Mouse (Mus musculus) liver, embryonic 14.5 days (tissue): ENCODE measurements around the gene Mlh1. TPM values are rescaled to one million over a fixed set of nuclear protein-coding genes. Genes with fewer than 3 reads are reported as not detected.

ENCODE experiments used
- ATAC-seq: fragments of 200-750 bp; cut with Nextera tagmentation; 2 replicates; pipeline ENCODE4 v1.8.0; 2017; ENCODE audit warnings: moderate number of reproducible peaks, mild to moderate bottlenecking, moderate library complexity; ENCODE audit not compliant: insufficient read depth
- DNase-seq, 3 experiments: peaks; one replicate each; pipeline ENCODE4 v3.0.0-alpha.2; 2012 to 2013; ENCODE audit warnings: low read depth in 3 of 3, low spot score in 3 of 3
- H3K27ac ChIP-seq: fragments of 300-500 bp; sonication (generic); 2 replicates; pipeline ENCODE4 v1.5.1; 2014; ENCODE audit warnings: moderate library complexity, mild to moderate bottlenecking, control low read depth, inconsistent platforms
- H3K27me3 ChIP-seq: fragments of 300-500 bp; sonication (generic); 2 replicates; pipeline ENCODE4 v1.6.1; 2014; ENCODE audit warnings: mild to moderate bottlenecking, low read length, moderate library complexity; ENCODE audit not compliant: control insufficient read depth, insufficient read depth
- H3K36me3 ChIP-seq: fragments of 300-500 bp; sonication (generic); replicated peaks from 2 replicates; pipeline ENCODE4 v1.6.1; 2014; ENCODE audit warnings: low read depth; ENCODE audit not compliant: control insufficient read depth, insufficient read depth
- H3K4me1 ChIP-seq, 2 experiments: fragments of 200-500 bp in 1 of 2; fragments of 300-500 bp in 1 of 2; sonication (generic) in 1 of 2; replicated peaks; 2 replicates each; pipeline ENCODE4 v1.6.1; 2012 to 2014; ENCODE audit warnings: antibody characterized with exemption in 1 of 2, inconsistent platforms in 1 of 2, low read length in 1 of 2; ENCODE audit not compliant: control insufficient read depth in 2 of 2, insufficient read depth in 2 of 2
- H3K4me2 ChIP-seq: fragments of 300-500 bp; sonication (generic); 2 replicates; pipeline ENCODE4 v1.6.1; 2014; ENCODE audit warnings: low read depth, mild to moderate bottlenecking, control low read depth, moderate library complexity
- H3K4me3 ChIP-seq, 2 experiments: fragments of 200-500 bp in 1 of 2; fragments of 300-500 bp in 1 of 2; sonication (generic) in 1 of 2; 2 replicates each; pipeline ENCODE4 v1.5.1; 2012 to 2014; ENCODE audit warnings: low read depth in 2 of 2, low read length in 2 of 2, mild to moderate bottlenecking in 2 of 2, control low read depth in 1 of 2, inconsistent platforms in 1 of 2, moderate library complexity in 1 of 2; ENCODE audit not compliant: insufficient read depth in 1 of 2
- H3K9ac ChIP-seq: fragments of 300-500 bp; sonication (generic); replicated peaks from 2 replicates; pipeline ENCODE4 v1.6.1; 2014; ENCODE audit warnings: mild to moderate bottlenecking, control low read depth, moderate library complexity
- H3K9me3 ChIP-seq: fragments of 300-500 bp; sonication (generic); 2 replicates; pipeline ENCODE4 v1.6.1; 2016; ENCODE audit warnings: low read length, mixed read lengths; ENCODE audit not compliant: control insufficient read depth
- CTCF ChIP-seq: IDR thresholded peaks from 2 replicates; pipeline ENCODE4 v1.5.1; 2016; ENCODE audit warnings: antibody characterized with exemption, low read depth, control low read depth
- EP300 ChIP-seq: IDR thresholded peaks from 2 replicates; pipeline ENCODE4 v1.6.1; 2016; ENCODE audit warnings: antibody characterized with exemption, low read depth
- WGBS: fragments of 180-500 bp; shearing (Covaris S2); extraction: QIAGEN DNeasy Blood & Tissue Kit; methylation state at CpG from one replicate; pipeline ENCODE4 v1.1.7; 2014; ENCODE audit not compliant: insufficient replicate concordance; 5-methylcytosine and 5-hydroxymethylcytosine counted together
- polyA plus RNA-seq, 2 experiments: library from polyadenylated mRNA; depleted of rRNA in 1 of 2; stranded (reverse) in 1 of 2; unstranded in 1 of 2; fragments of >200 nt; fragmentation: Nextera tagmentation in 1 of 2; extraction: Ambion mirVana in 1 of 2; gene quantifications; 2 replicates each; pipeline versions ENCODE4 v1.2.1 to v1.2.3; 2012 to 2014

Gene Mlh1
- polyA plus RNA-seq, 2 experiments = 17.8 to 20.1 TPM

GRCm38 (mm10) chr9:111211122-111212041 is 60.2 kb downstream of the Mlh1 start:
- 69% methylated on average over 10 of the region's 10 CpGs for WGBS
- no peak for ATAC-seq

DNA sequence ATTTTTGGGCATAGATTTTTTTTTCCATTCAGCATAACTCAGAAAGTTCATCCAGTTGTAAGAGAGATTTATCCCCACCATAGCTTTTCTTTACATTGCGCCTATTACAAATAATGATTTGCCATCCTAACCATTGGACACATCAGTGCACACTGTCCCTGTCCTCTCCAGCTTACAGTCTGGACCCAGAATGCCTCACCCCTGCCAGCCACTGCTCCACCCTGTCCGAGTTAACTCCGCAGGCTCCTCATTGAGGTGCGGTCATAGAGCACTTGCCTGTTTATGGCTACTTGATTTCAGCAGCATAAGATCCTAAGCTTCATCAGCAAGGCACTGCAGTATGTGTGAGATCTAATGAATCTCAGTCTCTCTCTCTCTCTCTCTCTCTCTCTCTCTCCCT is 61.2 kb downstream of the Mlh1 start:
- no peak overlapping the region for H3K9ac ChIP-seq
- no peaks in the 10 kb centered on the region; a peak in 1 of 4 replicates for H3K4me1 ChIP-seq
- WGBS = 84% methylated on average over 4 of the region's 4 CpGs
- H3K4me2 ChIP-seq = no peak overlapping the region
- TF ChIP-seq EP300 (no peak), CTCF (no peak)
- ATAC-seq (no peak), DNase-seq (no peak)
- no peaks in the 10 kb centered on the region for H3K9me3 ChIP-seq
- no peak overlapping the region for H3K27ac ChIP-seq
- H3K36me3 ChIP-seq = no peaks in the 10 kb centered on the region
- no peak overlapping the region for H3K4me3 ChIP-seq
- H3K27me3 ChIP-seq = no peaks in the 10 kb centered on the region

More at GRCm38 (mm10) chr9:111211122-111212041, 60.2 kb downstream of the Mlh1 start:
- no peak for DNase-seq
- TF ChIP-seq EP300 (no peak), CTCF (no peak)
- Histone ChIP-seq H3K27ac (no peak overlapping the region), H3K4me1 (no peaks in the 10 kb centered on the region; a peak in 1 of 4 replicates), H3K9me3 (no peaks in the 10 kb centered on the region), H3K4me3 (no peak overlapping the region), H3K4me2 (no peak overlapping the region), H3K27me3 (no peaks in the 10 kb centered on the region), H3K9ac (no peak overlapping the region), H3K36me3 (no peaks in the 10 kb centered on the region)

- WGBS = 85% methylated on average over 7 of the region's 7 CpGs
- Histone ChIP-seq H3K9ac (no peak overlapping the region), H3K4me2 (no peak overlapping the region), H3K4me3 (no peak overlapping the region), H3K27me3 (no peaks in the 10 kb centered on the region), H3K36me3 (no peaks in the 10 kb centered on the region), H3K4me1 (peaks cover 0 to 2% of the 10 kb centered on the region in 2 experiments; a peak in 1 of 4 replicates), H3K9me3 (no peaks in the 10 kb centered on the region), H3K27ac (no peak overlapping the region)
- DNase-seq (no peak), ATAC-seq (no peak)
- TF ChIP-seq CTCF (no peak), EP300 (no peak)
Observed at GRCm38 (mm10) chr9:111209158-111209699, 62.4 kb downstream of the Mlh1 start.

GRCm38 (mm10) chr9:111208185-111208584 is 63.4 kb downstream of the Mlh1 start:
- no peak overlapping the region for H3K27ac ChIP-seq
- 82% methylated on average over 3 of the region's 3 CpGs for WGBS
- ATAC-seq (no peak), DNase-seq (no peak)
- H3K9me3 ChIP-seq = no peaks in the 10 kb centered on the region
- peaks cover 0 to 2% of the 10 kb centered on the region in 2 experiments; a peak in 1 of 4 replicates for H3K4me1 ChIP-seq
- H3K4me3 ChIP-seq = no peak overlapping the region
- TF ChIP-seq EP300 (no peak), CTCF (no peak)
- no peaks in the 10 kb centered on the region for H3K36me3 ChIP-seq
- H3K9ac ChIP-seq = no peak overlapping the region
- no peaks in the 10 kb centered on the region for H3K27me3 ChIP-seq
- no peak overlapping the region for H3K4me2 ChIP-seq

- Histone ChIP-seq H3K4me2 (no peak overlapping the region), H3K9me3 (no peaks in the 10 kb centered on the region), H3K27me3 (no peaks in the 10 kb centered on the region), H3K36me3 (no peaks in the 10 kb centered on the region), H3K27ac (no peak overlapping the region), H3K4me1 (peaks cover 0 to 2% of the 10 kb centered on the region in 2 experiments; a peak in 1 of 4 replicates), H3K9ac (no peak overlapping the region), H3K4me3 (no peak overlapping the region)
- TF ChIP-seq EP300 (no peak), CTCF (no peak)
- DNase-seq (no peak), ATAC-seq (no peak)
- 55% methylated on average over 3 of the region's 3 CpGs for WGBS
Observed at GRCm38 (mm10) chr9:111207683-111208082, 63.9 kb downstream of the Mlh1 start.
